Mouse (Mus musculus): Measurements from ENCODE around the gene Macrod2.

Gene Macrod2

DNA sequence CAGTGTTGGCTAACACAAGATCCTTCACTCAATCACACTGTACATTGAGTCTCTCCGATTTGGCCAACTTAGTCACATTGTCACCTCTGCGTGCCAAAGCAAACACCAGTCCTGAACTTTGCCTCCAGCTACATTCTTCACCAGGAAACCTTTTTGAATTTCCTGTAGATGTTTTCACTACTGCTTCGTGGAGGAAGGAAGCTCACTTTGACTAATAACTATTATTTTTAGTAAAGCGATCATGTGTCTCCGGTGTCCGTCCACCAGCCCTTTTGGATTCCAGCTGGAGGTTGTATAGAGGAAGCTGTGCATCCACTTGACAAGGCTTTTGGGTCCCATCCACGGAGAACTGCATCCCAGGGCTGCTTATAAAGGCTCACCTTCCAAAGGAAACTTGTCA, 893.4 kb downstream of the Macrod2 start:
- DNase-seq (ENCODE audit: low read depth in 1 of 2, low spot score in 2 of 2), result no peak

DNA sequence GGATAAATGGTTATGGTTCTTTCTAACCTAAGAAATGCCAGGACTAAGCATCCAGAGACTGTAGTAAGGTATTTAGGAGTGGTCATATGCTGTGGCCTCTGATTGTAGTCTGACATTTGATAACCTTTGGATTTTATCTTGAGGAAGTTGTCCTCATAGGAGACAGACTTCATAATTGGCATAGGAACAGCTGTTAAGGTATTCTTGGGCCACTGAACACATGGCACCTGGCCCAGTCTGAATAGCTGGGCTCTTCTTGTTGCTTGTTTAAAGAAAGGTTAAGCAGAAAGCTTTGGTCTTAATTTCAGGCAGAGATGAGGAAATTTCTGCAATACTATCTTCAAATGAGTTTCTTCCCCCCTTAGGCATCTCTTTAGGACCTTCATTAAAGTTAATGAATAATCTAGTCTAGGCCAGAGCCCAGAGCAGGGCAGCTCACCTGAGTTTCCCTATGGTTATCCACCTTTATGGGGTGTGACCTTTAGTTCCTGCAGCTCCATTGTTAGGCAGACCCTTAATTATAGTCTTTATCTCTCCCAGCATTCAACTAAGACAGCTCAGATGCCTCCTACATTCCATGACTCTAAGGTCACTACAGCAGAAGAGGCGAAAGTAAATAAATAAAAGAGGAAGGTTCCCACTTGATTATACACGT, 894.1 kb downstream of the Macrod2 start:
- DNase-seq (ENCODE audit: low read depth in 1 of 2, low spot score in 2 of 2), result no peak

DNA sequence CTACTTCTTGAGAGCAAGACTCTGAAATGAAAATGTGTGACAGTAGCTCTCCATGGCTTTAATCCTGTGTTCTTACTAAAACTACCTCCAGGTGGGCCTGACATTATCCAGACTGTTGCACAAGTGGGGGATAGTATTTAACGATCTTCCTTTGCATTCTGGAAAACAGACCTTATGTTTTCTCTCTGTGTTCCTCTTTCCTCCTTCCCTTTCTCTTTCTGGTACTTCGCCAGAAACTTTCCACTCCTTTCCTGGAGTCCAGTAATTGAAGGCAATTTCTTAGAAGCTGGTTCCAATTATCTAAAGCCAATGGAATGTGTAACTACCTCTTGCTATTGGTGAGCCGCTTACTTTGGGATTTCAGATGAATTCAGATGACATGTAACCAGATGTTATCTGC, 897.7 kb downstream of the Macrod2 start:
- no peak for DNase-seq (ENCODE audit: low read depth in 1 of 2, low spot score in 2 of 2)

DNA sequence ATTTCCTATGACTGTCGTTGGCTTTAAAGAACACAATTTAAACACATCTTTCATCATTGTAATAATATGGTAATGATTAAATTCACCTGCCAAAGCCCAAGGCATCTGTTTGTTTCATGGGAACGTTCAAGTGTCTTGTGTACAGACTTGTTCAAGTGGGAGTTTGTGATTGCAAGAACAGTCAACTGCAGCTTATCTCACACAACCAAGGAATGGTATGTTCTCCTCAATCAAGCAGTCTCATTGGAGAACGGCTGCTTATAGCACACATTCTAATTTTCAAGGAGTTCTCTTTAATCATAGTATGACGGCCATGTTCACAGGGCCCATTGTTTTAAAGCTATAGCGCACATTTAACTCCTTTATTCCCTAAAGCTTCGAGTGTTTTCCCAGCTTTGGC, 904.1 kb downstream of the Macrod2 start:
- DNase-seq (ENCODE audit: low read depth in 1 of 2, low spot score in 2 of 2), result no peak

DNA sequence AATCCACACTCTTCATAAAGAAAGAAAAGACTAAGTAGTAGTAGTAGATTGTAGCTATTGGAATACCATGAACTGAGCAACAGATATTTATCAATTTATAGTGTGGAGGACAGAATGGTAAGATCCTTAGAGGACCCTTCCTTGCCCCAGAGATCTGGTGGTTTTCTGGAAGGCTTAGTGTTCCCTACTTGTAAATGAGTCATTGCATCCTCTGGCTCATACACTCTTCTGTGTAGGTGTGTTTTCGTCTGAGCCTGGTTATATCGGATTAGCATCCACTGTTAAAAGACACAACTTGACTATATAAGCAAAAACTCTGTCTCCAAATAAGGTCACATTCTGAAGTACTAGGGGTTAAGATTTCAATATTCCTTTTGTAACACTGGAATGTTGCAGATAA, 905.9 kb downstream of the Macrod2 start:
- no peak for DNase-seq (ENCODE audit: low read depth in 1 of 2, low spot score in 2 of 2)

DNA sequence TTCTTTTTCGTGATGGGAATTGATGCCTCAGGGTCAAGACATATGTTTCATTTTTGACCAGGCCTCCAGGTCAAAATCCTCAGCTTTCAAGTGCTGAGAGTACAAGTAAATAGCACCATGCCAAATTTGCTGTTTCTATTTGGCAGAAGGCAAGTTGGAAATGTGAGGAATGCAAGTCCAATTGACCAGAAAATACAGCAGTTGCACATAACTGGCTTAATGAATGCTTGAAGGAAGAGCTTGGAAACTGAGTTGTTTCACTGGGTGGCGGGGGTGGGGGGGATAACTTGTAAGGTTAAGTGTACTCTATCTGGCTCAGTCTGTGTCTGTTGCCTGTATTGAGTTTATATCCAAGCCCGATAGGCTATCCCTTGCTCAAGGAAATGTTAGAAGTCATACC, 913.3 kb downstream of the Macrod2 start:
- no peak for DNase-seq (ENCODE audit: low read depth in 1 of 2, low spot score in 2 of 2)

DNA sequence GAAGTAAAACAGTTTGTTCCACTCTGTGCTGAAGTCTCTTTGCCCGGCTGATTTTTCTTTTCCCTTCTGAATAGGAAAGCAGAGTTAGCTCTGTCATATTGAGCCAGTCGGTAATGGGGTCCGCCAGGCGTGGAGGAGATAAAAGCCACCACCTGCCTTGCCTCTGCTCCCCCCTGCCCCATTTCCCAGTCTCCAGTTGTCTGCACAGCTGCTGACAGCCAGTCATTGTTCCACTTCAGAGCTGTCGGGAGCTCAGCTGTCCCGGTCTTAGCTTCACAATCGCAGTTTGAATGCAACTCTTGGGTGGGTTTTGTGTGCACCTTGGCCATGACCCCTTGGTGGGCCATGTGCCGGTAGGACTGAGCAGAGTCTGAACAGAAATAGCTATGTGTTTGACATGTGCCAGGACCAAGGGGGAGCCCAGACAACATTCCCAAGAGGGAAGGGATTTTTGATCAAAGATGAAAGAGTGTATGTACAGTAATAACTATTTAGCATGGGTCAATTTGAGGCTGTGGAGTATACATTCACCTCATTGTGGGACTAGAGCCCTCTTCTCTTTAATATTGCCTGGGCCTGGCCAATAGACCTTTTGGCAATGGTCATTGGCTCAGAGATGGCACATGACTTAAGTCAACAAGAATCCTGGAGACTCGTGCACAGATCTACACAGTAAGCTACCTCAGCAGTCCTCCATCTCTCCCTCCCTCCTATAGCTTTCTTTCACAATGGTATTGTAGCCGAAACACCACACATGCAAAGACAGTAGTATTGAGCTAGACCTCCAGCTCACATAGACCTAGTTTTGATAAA, 917.2 kb downstream of the Macrod2 start:
- no peak for DNase-seq (ENCODE audit: low read depth in 1 of 2, low spot score in 2 of 2)

DNA sequence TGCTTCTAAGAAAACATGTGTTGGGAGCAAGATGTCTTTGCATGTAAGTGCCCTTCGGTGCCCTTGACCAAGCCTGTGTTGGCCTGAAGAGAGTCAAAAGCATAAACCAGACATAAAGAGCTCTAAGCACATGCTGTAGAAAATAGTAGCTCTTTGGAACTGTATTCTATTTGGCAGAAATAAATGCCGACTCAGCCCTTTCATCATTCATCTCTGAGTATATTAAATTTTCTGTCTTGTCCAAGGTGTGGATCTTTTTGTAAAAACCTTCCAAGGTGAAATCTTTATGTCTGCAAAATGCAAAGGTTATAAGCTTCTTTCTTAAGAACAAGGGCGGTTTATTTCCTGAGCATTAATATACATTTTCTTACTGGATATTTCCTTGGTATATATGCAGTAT, 920.2 kb downstream of the Macrod2 start:
- no peak for DNase-seq (ENCODE audit: low read depth in 1 of 2, low spot score in 2 of 2)

DNA sequence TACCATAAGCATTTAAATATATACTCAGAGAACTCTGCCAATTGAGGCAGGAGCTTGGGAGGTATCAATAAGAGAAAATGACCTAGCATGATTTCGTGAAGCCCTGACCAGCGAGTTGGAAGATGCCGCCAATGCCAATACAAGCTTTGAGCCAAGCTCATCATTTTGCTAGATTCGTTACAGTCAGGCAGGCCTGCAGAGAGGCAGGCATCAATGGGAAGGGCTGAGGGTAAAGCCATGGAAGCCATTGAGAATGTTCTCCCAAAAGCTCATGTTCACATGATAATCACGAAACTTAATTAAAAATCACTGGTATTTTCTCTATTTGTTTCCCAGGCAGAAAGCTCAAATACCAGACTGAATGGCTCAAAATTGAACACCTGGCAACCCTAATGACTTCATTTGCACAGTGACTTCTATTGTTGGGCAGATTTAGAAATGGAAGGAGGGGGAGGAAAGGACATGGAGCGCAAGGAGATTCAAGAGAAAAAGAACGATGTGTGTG, 928.9 kb downstream of the Macrod2 start:
- DNase-seq (ENCODE audit: low read depth in 1 of 2, low spot score in 2 of 2), result no peak

DNA sequence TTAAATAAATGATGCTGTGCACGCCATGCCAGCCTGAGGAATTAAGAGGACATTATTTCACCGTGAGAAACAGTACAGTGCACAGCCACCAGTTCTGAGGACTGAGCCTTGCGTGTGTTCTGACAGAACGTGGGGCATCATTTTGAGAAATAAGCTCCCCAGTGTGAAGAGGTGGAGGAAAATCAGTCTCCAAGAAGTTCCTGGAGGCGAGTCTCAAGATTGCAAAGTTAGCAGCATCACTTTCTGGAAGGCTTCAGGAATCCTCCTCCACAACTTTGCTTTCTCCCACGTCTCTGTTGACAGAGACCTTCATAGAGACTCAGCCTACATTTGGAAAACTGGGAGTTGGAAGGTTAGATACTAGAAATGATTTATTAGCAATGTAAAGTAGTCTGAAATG, 932.2 kb downstream of the Macrod2 start:
- no peak for DNase-seq (ENCODE audit: low read depth in 1 of 2, low spot score in 2 of 2)

DNA sequence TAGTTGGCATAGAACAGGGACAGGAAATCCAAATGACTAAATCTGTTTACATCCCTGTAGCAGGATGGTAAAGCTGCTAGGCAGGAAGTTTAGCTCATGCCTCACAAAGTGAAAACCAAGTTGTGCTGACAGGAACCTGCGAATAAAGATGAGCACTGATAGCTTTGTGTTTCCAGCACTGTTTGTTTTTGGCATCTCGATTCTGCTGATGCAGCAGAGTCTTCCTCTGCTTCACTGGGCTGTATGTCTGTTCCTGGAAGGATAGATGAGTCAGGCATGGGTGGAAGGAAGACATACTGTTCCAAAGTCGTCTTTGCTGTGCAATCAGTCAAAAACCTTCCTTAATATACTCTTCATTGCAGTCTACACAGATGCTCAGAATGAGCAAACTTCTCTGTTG, 942.6 kb downstream of the Macrod2 start:
- DNase-seq (ENCODE audit: low read depth in 1 of 2, low spot score in 2 of 2), result no peak

DNA sequence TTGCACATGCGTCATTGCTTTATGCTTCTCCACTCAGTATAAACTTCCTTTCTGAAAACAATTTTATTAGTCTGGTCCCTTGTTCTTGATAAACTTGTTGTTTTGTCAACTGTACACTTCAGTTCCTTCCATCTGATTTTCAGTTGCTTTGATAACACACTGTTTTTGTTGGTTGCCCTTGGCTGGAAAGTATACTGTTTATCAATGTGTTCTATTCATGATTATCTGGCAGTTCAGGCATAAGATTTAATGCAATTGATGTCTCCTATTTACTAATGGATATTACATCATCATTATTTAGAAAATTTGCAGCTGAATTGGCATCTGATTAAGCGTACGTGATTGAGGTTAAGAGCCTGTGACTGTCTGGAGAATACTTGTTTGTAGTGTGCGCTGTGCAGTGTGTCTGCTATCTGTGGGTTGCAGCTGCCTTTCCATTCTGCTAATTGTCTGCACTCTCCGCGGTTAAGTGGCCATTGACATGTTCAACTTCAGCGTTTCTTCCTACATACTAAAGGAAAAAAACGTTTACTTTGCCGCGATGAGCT, 949.0 kb downstream of the Macrod2 start:
- DNase-seq (ENCODE audit: low read depth in 1 of 2, low spot score in 2 of 2), result no peak

DNA sequence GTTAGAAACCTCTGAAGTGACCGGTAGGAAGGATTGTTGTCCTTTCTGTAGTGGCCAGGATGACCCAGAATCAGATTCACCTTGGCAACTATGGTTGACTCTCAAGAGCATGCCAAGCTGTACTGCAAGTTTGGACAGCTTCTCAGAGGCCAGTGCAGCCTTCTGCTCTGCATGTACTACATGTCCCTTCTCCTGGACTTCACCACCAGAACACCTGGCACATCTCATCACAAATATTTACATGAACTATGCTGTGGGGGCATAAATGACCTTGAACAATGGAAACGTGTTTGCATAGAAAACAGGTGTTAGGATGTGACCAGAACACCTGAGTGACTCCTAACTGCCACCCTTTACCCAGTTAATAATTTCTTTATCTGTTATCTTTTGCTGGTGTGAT, 957.5 kb downstream of the Macrod2 start:
- DNase-seq (ENCODE audit: low read depth in 1 of 2, low spot score in 2 of 2), result no peak

DNA sequence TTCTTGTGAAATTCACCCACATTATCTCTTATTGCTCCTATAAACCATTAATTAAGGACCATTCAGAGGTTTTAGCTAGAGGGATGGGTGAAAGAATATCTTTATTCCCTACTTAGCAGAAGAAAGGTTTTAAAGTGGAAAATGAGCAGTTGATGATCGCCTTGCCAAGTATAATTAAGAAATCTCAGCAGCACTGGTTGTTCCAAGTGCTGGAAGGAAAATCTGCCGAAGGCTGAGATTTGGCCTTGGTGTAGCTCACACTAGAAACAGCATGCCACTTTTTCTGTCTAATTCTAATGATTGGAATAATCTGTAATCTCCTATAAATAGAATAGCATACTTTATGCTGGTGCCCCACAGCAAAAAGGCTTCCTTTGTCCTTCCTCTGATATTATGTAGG, 993.5 kb downstream of the Macrod2 start:
- DNase-seq (ENCODE audit: low read depth in 1 of 2, low spot score in 2 of 2), result no peak

DNA sequence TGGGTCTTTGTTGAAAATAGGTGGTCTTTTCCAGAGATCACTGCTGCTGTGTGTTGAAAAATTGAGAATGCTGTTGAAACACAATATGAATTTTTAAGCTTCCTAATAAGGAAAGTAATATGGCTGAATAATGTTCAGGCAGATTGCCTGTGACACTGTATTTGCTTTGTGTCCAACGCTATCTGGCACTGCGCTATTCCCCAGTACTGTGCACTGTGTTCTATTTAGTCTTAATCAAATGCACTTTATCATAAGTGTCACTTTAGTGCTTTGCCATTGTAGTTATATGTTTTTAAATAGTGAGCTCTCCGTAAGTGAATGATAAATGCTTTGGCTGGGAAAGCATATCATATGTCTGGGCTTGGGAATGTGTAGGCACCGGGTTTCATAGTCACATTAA, 996.1 kb downstream of the Macrod2 start:
- no peak for DNase-seq (ENCODE audit: low read depth in 1 of 2, low spot score in 2 of 2)

DNA sequence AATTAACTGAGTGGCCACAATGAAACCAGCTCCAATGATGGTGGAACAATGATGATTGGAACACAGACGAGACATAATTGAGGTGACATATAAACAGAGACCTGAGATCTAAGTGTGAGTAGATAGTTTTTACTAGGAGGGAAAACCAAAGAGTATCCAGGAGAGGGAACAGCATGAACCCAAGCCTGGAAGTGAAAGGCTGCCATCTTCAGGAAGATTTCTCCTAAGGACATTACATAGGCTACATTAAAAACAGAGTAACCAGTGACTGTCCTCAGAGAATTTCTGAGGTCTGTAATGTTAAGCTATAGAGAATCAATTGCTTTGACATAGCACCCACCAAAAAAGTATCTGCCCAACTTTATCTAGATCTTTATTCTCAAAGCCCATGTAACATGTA, 999.7 kb downstream of the Macrod2 start:
- DNase-seq (ENCODE audit: low read depth in 1 of 2, low spot score in 2 of 2), result no peak

DNA sequence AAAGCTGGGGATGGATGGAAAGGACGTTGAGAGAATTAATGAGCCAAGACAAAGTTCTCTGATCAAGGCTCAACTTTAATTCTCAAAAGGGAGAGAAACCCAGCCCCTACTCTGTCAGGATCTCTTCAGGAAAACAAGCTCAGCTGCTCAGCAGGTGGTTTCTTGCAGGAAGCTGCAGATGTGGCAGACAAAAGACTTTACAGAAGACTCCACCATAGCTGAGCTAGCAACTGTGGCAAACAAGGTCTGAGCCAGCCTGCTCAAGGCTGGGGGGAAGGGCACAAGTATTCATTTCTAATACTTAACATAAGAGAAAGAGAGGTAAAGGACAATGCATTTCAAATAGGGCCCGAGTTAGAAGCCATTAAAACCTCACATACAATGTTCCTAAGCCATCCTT, 1013.7 kb downstream of the Macrod2 start:
- no peak for DNase-seq (ENCODE audit: low read depth in 1 of 2, low spot score in 2 of 2)

DNA sequence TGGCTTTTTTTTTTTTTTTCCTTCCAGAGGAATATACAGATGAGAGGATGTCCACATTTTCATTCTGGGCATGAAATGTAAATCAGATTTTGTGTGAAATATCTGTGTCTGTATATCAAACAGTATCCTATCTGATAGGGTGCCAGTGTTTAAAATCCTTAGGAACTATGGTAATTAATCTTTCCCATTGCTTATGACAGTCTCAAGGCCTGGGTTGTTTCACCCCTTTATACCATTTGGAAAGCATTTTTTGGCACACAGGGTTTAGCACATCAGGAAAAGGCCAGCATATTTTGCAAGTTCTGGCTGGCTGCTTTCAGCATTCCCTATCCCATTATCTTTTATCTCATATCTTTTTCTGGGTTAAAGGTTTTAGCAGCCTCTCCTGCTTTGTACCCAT, 1021.3 kb downstream of the Macrod2 start:
- DNase-seq (ENCODE audit: low read depth in 1 of 2, low spot score in 2 of 2), result no peak

DNA sequence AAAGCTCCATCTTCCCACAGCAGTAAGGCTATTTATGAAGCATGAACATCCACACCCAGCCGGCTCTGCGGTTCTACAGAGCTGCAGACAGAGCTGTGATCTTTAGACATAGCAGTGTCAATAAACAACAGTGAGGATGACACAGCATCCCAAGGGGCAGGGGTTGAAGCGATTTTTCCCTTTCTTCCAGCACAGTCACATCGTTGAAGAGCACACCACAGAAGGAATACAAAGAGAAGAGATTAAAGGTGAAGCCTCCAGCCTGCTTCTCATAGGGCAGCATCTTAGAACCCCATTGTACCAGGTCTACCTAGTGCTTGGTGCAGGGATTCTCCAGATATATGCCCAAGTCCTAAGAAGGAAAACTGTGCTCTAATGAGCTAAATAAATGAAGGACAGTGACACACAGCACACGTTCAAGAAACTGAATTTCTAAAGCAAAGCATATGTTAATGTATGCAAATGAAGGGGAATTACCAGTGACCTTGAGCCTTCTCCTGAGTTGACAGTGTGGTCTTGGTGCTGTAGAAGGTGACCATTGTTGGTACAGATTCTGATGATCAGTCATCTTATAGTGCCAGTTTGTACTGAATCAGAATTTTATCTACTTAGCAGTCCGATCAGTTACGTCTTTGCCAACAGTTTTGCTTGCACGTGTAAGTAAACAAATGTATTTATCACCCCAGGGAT, 1021.9 kb downstream of the Macrod2 start:
- no peak for DNase-seq (ENCODE audit: low read depth in 1 of 2, low spot score in 2 of 2)

DNA sequence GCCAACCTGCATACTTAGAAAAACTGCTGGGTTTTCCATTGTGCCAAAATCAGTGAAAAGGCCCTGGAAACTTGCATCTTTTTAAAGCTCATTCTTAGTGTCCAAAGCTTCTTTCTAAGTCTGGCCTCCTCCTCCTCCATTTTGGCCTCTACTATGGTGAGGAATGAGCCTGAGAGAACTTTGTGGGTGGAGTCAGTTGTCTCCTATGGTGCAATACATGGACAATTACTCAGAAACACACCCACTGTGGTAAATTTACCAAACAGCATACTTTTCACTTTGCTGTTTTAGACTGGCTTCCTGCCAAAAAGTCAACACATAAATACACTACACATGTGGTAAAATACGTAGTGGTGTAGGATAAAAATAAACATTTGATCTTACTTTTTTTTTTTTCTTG, 1024.7 kb downstream of the Macrod2 start:
- DNase-seq (ENCODE audit: low read depth in 1 of 2, low spot score in 2 of 2), result no peak

DNA sequence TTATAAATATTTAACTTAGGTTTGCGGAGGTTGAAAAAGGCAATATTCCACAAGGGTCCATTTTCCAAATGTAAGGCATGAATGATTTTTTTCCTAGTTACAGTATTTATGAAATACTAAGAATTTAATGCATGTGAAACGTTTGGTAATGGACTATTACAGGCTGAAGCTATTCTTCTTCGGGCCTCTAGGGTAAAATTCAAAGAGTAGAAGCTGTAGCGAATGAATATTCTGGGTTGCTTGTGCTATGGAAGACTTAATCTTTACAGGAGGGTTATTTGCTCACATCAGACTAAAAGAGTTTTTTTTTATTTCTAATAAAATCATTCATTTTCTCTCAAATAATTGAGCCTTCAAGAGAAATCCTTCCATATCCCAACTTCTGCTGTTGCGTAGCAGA, 1039.0 kb downstream of the Macrod2 start:
- no peak for DNase-seq (ENCODE audit: low read depth in 1 of 2, low spot score in 2 of 2)

Measured in monocyte, adult 2 months (primary cell).